10 mouse cellular contexts compared by ENCODE assay signal in the genomic region with DNA sequence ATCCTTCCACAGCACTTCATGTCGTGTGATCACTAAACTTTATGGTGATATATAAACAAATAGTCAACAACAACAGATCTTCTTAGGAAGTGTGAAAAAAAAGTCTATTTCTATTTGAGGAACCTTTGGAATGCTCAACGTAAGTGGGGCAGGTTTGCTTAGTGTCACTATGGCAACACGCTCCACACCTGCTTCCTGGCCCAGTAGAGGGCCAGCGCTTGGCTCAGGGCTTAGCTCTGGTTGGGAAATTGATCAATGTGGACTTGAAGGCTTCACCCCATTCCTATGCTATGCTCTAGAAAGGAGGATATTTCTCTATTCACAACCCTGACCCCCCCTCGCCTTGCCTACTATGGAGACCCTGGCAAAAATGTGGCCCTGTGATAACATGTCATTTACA.
A peak's percentile ranks its signal among the peaks of the same experiment; 100 is the strongest.
DNase-seq lines count a peak whose midpoint lies in the region; ATAC-seq lines count a peak whose summit lies in the region.
"Had no signal": no experiment of that assay in that cellular context is flagged by ENCODE, and none has a peak within 500 bp of the region (broad histone marks: within the 10 kb centered on the region; RNA-seq: fewer than 3 reads in every experiment).

No protein-coding gene starts in this region.

- H3K4me1 ChIP-seq in liver, embryonic 13.5 days (replicated peaks): no peaks in the 10 kb centered on the region
- H3K4me1 ChIP-seq in liver, embryonic 11.5 days (replicated peaks; ENCODE audit: control insufficient read depth, insufficient read depth, low read length): no peaks in the 10 kb centered on the region
- no peaks in the 10 kb centered on the region for H3K4me1 ChIP-seq in forebrain, embryonic 13.5 days
- H3K4me1 ChIP-seq in limb, embryonic 11.5 days (ENCODE audit: control insufficient read depth, insufficient read depth, low read length): no peaks in the 10 kb centered on the region; the same call in 1 of the 2 replicates
- H3K4me1 ChIP-seq in neural tube, embryonic 13.5 days (replicated peaks): no peaks in the 10 kb centered on the region; the same call in 1 of the 2 replicates
- no peaks in the 10 kb centered on the region for H3K4me1 ChIP-seq in heart, embryonic 10.5 days

- H3K36me3 ChIP-seq in liver, embryonic 13.5 days: no peaks in the 10 kb centered on the region
- no peaks in the 10 kb centered on the region for H3K36me3 ChIP-seq in liver, embryonic 11.5 days (ENCODE audit: control insufficient read depth, insufficient read depth, low read length)
- H3K36me3 ChIP-seq in forebrain, embryonic 13.5 days (ENCODE audit: poor library complexity, severe bottlenecking): no peaks in the 10 kb centered on the region
- no peaks in the 10 kb centered on the region for H3K36me3 ChIP-seq in limb, embryonic 11.5 days (ENCODE audit: control insufficient read depth, insufficient read depth, low read length)
- no peaks in the 10 kb centered on the region for H3K36me3 ChIP-seq in neural tube, embryonic 13.5 days
- H3K36me3 ChIP-seq in heart, embryonic 10.5 days: no peaks in the 10 kb centered on the region
- H3K36me3 ChIP-seq: embryonic facial prominence, embryonic 12.5 days had no signal

- 0 out of 2 replicates have a peak, but pooled peaks have one; percentile 43 for ATAC-seq in liver, embryonic 13.5 days (ENCODE audit: low read depth)
- ATAC-seq in liver, embryonic 11.5 days (replicated peaks; ENCODE audit: low FRiP score): no peak
- ATAC-seq in forebrain, embryonic 13.5 days: peak; percentile 66
- ATAC-seq in limb, embryonic 11.5 days (ENCODE audit: insufficient number of reproducible peaks, low FRiP score, low TSS enrichment, low read depth): 0 out of 2 replicates have a peak, but pooled peaks have one; percentile 55
- peak; percentile 81; the same call in 1 of the 2 replicates for ATAC-seq in neural tube, embryonic 13.5 days (ENCODE audit: low read depth)
- no peak for ATAC-seq in CD4-positive, CD25-positive, alpha-beta regulatory T cell, adult 4 months

- H3K4me3 ChIP-seq in liver, embryonic 13.5 days (replicated peaks): no peak overlapping the region
- no peak overlapping the region for H3K4me3 ChIP-seq in liver, embryonic 11.5 days (ENCODE audit: low read depth, low read length)
- no peak overlapping the region for H3K4me3 ChIP-seq in forebrain, embryonic 13.5 days
- H3K4me3 ChIP-seq in limb, embryonic 11.5 days (ENCODE audit: low read depth, low read length): no peak overlapping the region
- H3K4me3 ChIP-seq in neural tube, embryonic 13.5 days: no peak overlapping the region
- no peak overlapping the region for H3K4me3 ChIP-seq in heart, embryonic 10.5 days
- H3K4me3 ChIP-seq: embryonic facial prominence, embryonic 12.5 days; megakaryocyte, embryonic 14.5 days had no signal

- H3K4me2 ChIP-seq in liver, embryonic 13.5 days: no peak overlapping the region
- H3K4me2 ChIP-seq in liver, embryonic 11.5 days: no peak overlapping the region
- H3K4me2 ChIP-seq in forebrain, embryonic 13.5 days: no peak overlapping the region
- no peak overlapping the region for H3K4me2 ChIP-seq in limb, embryonic 11.5 days (ENCODE audit: low read depth, severe bottlenecking)
- no peak overlapping the region for H3K4me2 ChIP-seq in neural tube, embryonic 13.5 days
- H3K4me2 ChIP-seq: embryonic facial prominence, embryonic 12.5 days had no signal

- H3K27ac ChIP-seq in liver, embryonic 13.5 days: no peak overlapping the region
- no peak overlapping the region for H3K27ac ChIP-seq in liver, embryonic 11.5 days (ENCODE audit: low read depth, low read length)
- H3K27ac ChIP-seq in forebrain, embryonic 13.5 days: no peak overlapping the region
- H3K27ac ChIP-seq in limb, embryonic 11.5 days (replicated peaks; ENCODE audit: low read depth, low read length): no peak overlapping the region
- H3K27ac ChIP-seq in neural tube, embryonic 13.5 days (replicated peaks): no peak overlapping the region
- H3K27ac ChIP-seq in heart, embryonic 10.5 days: no peak overlapping the region
- H3K27ac ChIP-seq: embryonic facial prominence, embryonic 12.5 days had no signal

- H3K27me3 ChIP-seq in liver, embryonic 13.5 days: no peaks in the 10 kb centered on the region
- no peaks in the 10 kb centered on the region for H3K27me3 ChIP-seq in liver, embryonic 11.5 days (replicated peaks; ENCODE audit: control insufficient read depth, insufficient read depth, low read length)
- H3K27me3 ChIP-seq in forebrain, embryonic 13.5 days: no peaks in the 10 kb centered on the region
- H3K27me3 ChIP-seq in limb, embryonic 11.5 days (ENCODE audit: control insufficient read depth, insufficient read depth, low read length): no peaks in the 10 kb centered on the region
- H3K27me3 ChIP-seq in neural tube, embryonic 13.5 days: no peaks in the 10 kb centered on the region
- H3K27me3 ChIP-seq in heart, embryonic 10.5 days (ENCODE audit: insufficient read depth, poor library complexity, severe bottlenecking): peaks cover 17% of the 10 kb centered on the region
- H3K27me3 ChIP-seq: embryonic facial prominence, embryonic 12.5 days had no signal

- no peak for DNase-seq in liver, embryonic 13.5 days
- DNase-seq in liver, embryonic 11.5 days (ENCODE audit: low spot score): no peak
- no peak for DNase-seq in limb, embryonic 11.5 days (ENCODE audit: low spot score)
- DNase-seq in heart, embryonic 10.5 days (ENCODE audit: low spot score): no peak
- no peak for DNase-seq in right cerebral cortex, postnatal 25 days

- H3K9me3 ChIP-seq in liver, embryonic 13.5 days (replicated peaks): no peaks in the 10 kb centered on the region; the same call in 1 of the 2 replicates
- H3K9me3 ChIP-seq in liver, embryonic 11.5 days (ENCODE audit: control insufficient read depth, low read length): peaks cover 7% of the 10 kb centered on the region
- H3K9me3 ChIP-seq in forebrain, embryonic 13.5 days (replicated peaks): no peaks in the 10 kb centered on the region
- no peaks in the 10 kb centered on the region; the same call in 1 of the 2 replicates for H3K9me3 ChIP-seq in limb, embryonic 11.5 days (ENCODE audit: control insufficient read depth, low read length)
- H3K9me3 ChIP-seq in neural tube, embryonic 13.5 days: no peaks in the 10 kb centered on the region
- peaks cover 6% of the 10 kb centered on the region for H3K9me3 ChIP-seq in heart, embryonic 10.5 days

- 38% methylated on average over 5 of the region's 5 CpGs for WGBS in liver, embryonic 13.5 days (ENCODE audit: insufficient replicate concordance)
- 45% methylated on average over 5 of the region's 5 CpGs for WGBS in liver, embryonic 11.5 days
- WGBS in forebrain, embryonic 13.5 days: 55% methylated on average over 5 of the region's 5 CpGs
- WGBS in limb, embryonic 11.5 days: 53% methylated on average over 5 of the region's 5 CpGs
- WGBS in neural tube, embryonic 13.5 days: 60% methylated on average over 5 of the region's 5 CpGs
- 47% methylated on average over 5 of the region's 5 CpGs for WGBS in heart, embryonic 10.5 days

- no peak overlapping the region for H3K9ac ChIP-seq in liver, embryonic 13.5 days
- H3K9ac ChIP-seq in liver, embryonic 11.5 days (ENCODE audit: low read depth, low read length): no peak overlapping the region
- no peak overlapping the region for H3K9ac ChIP-seq in forebrain, embryonic 13.5 days
- no peak overlapping the region for H3K9ac ChIP-seq in limb, embryonic 11.5 days (ENCODE audit: low read length)
- H3K9ac ChIP-seq in neural tube, embryonic 13.5 days: no peak overlapping the region
- H3K9ac ChIP-seq: embryonic facial prominence, embryonic 12.5 days had no signal

Comparison
In these comparisons a context has a peak if more than half of its experiments do, and no peak if none do; other contexts are left out.
1. ATAC-seq: peak in liver, embryonic 13.5 days (single experiment), forebrain, embryonic 13.5 days (single experiment), limb, embryonic 11.5 days (single experiment) and neural tube, embryonic 13.5 days (single experiment); none in liver, embryonic 11.5 days (single experiment) and CD4-positive, CD25-positive, alpha-beta regulatory T cell, adult 4 months (single experiment).